Mouse (Mus musculus) thymus, adult 2 months (tissue): ENCODE results near the gene Gm20388. TPM values are rescaled to one million over a fixed set of nuclear protein-coding genes. Genes with fewer than 3 reads are reported as not detected.

ENCODE experiments used
- DNase-seq: peaks from one replicate; pipeline ENCODE4 v3.0.0; 2021
- H3K27ac ChIP-seq: fragments of 200-500 bp; 2 replicates; pipeline ENCODE4 v1.5.1; 2012; ENCODE audit warnings: low read length, control low read depth; ENCODE audit not compliant: control insufficient read depth, insufficient read depth
- H3K27me3 ChIP-seq: fragments of 200-500 bp; 2 replicates; pipeline ENCODE4 v1.6.1; 2012; ENCODE audit warnings: mild to moderate bottlenecking, low read length, moderate library complexity, mixed read lengths; ENCODE audit not compliant: control insufficient read depth, insufficient read depth
- H3K36me3 ChIP-seq: fragments of 200-500 bp; 2 replicates; pipeline ENCODE4 v1.6.1; 2012; ENCODE audit warnings: mild to moderate bottlenecking, low read length, moderate library complexity; ENCODE audit not compliant: control insufficient read depth, insufficient read depth
- H3K4me1 ChIP-seq: fragments of 200-500 bp; replicated peaks from 2 replicates; pipeline ENCODE4 v1.6.1; 2012; ENCODE audit warnings: low read length; ENCODE audit not compliant: control insufficient read depth, insufficient read depth
- H3K4me3 ChIP-seq: fragments of 200-500 bp; 2 replicates; pipeline ENCODE4 v1.5.1; 2012; ENCODE audit warnings: mild to moderate bottlenecking, low read length, control low read depth, moderate library complexity; ENCODE audit not compliant: control insufficient read depth, insufficient read depth
- CTCF ChIP-seq: fragments of 200-500 bp; IDR thresholded peaks from 2 replicates; pipeline ENCODE4 v1.5.1; 2012; ENCODE audit warnings: mild to moderate bottlenecking, control low read depth, low read length, moderate library complexity, borderline replicate concordance; ENCODE audit not compliant: control insufficient read depth, poor library complexity, insufficient read depth; ENCODE audit errors: extremely low read depth
- POLR2A ChIP-seq: fragments of 200-500 bp; IDR thresholded peaks from 2 replicates; pipeline ENCODE4 v1.6.1; 2012; ENCODE audit warnings: mild to moderate bottlenecking, low read length, control low read depth, moderate library complexity; ENCODE audit not compliant: control insufficient read depth, poor library complexity, insufficient read depth; ENCODE audit errors: extremely low read depth
- WGBS: fragments of 180-500 bp; shearing (Covaris S2); methylation state at CpG from one replicate; pipeline ENCODE4 v1.1.7; 2018; 5-methylcytosine and 5-hydroxymethylcytosine counted together
- polyA plus RNA-seq: library from polyadenylated mRNA; depleted of rRNA; stranded (reverse); fragments of >200 nt; gene quantifications from 2 replicates; pipeline ENCODE4 v1.2.3, GENCODE M21; 2012

The Gm20388 gene
- polyA plus RNA-seq, 1 experiment = 103 TPM

- DNase-seq = no peak
- WGBS = 97% methylated on average over 6 of the region's 6 CpGs
- peaks cover 15% of the 10 kb centered on the region for H3K4me1 ChIP-seq
These were observed 2613.9 kb downstream of the Gm20388 start for GRCm38 (mm10) chr8:122524506-122524905.

GRCm38 (mm10) chr8:122525004-122525403 is 2614.4 kb downstream of the Gm20388 start:
- H3K36me3 ChIP-seq = no peaks in the 10 kb centered on the region
- 90% methylated on average over 6 of the region's 6 CpGs for WGBS
- no peak overlapping the region for H3K27ac ChIP-seq
- H3K4me3 ChIP-seq = no peak overlapping the region
- TF ChIP-seq POLR2A = no peak
- TF ChIP-seq CTCF = no peak
- no peaks in the 10 kb centered on the region for H3K27me3 ChIP-seq
- DNase-seq = no peak
- H3K4me1 ChIP-seq = peaks cover 15% of the 10 kb centered on the region

More at GRCm38 (mm10) chr8:122524506-122524905, 2613.9 kb downstream of the Gm20388 start:
- Histone ChIP-seq H3K27ac (no peak overlapping the region), H3K4me3 (no peak overlapping the region), H3K36me3 (no peaks in the 10 kb centered on the region), H3K27me3 (no peaks in the 10 kb centered on the region)
- TF ChIP-seq POLR2A (no peak), CTCF (no peak)

GRCm38 (mm10) chr8:122526084-122526483 is 2615.4 kb downstream of the Gm20388 start:
- DNase-seq = no peak
- Histone ChIP-seq H3K4me3 (no peak overlapping the region), H3K27ac (no peak overlapping the region), H3K36me3 (no peaks in the 10 kb centered on the region), H3K27me3 (no peaks in the 10 kb centered on the region), H3K4me1 (peaks cover 19% of the 10 kb centered on the region)
- TF ChIP-seq CTCF (no peak), POLR2A (no peak)
- WGBS = 90% methylated on average over 3 of the region's 3 CpGs

- no peak for TF ChIP-seq POLR2A
- no peak for TF ChIP-seq CTCF
- H3K4me3 ChIP-seq = no peak overlapping the region
- no peaks in the 10 kb centered on the region for H3K36me3 ChIP-seq
- H3K27me3 ChIP-seq = no peaks in the 10 kb centered on the region
- DNase-seq = no peak
- peaks cover 19% of the 10 kb centered on the region for H3K4me1 ChIP-seq
- peak overlapping the region; percentile 40; the same call in 1 of the 2 replicates for H3K27ac ChIP-seq
- whole genome bisulfite sequencing = 57% methylated on average over 7 of the region's 7 CpGs
These were observed 2616.0 kb downstream of the Gm20388 start for GRCm38 (mm10) chr8:122526526-122527170.

GRCm38 (mm10) chr8:122527937-122528336 is 2617.3 kb downstream of the Gm20388 start:
- 98% methylated on average over 3 of the region's 3 CpGs for WGBS
- H3K36me3 ChIP-seq = no peaks in the 10 kb centered on the region
- no peak overlapping the region for H3K27ac ChIP-seq
- peaks cover 19% of the 10 kb centered on the region for H3K4me1 ChIP-seq
- no peak overlapping the region for H3K4me3 ChIP-seq
- DNase-seq = no peak
- TF ChIP-seq POLR2A (no peak), CTCF (no peak)
- no peaks in the 10 kb centered on the region for H3K27me3 ChIP-seq

- no peak for TF ChIP-seq POLR2A
- TF ChIP-seq CTCF = no peak
- H3K36me3 ChIP-seq = no peaks in the 10 kb centered on the region
- H3K4me1 ChIP-seq = peaks cover 22% of the 10 kb centered on the region
- no peaks in the 10 kb centered on the region for H3K27me3 ChIP-seq
- no peak overlapping the region for H3K4me3 ChIP-seq
- H3K27ac ChIP-seq = no peak overlapping the region
- DNase-seq = no peak
- 97% methylated on average over 4 of the region's 4 CpGs for WGBS
These were observed 2618.5 kb downstream of the Gm20388 start for GRCm38 (mm10) chr8:122529159-122529558.
